Mouse (Mus musculus) midbrain, embryonic 14.5 days (tissue): ENCODE measurements around the gene Pcbp1. TPM values are rescaled to one million over a fixed set of nuclear protein-coding genes. Genes with fewer than 3 reads are reported as not detected.
A peak's percentile ranks its signal among the peaks of the same experiment; 100 is the strongest.
"Not testable (repeated sequence)": the region's sequence is repeated elsewhere in the genome, so short reads cannot be mapped to it uniquely, and the experiment has no call there.

ENCODE experiments used
- ATAC-seq: fragments of 200-750 bp; cut with Nextera tagmentation; 2 replicates; pipeline ENCODE4 v1.8.0; 2017; ENCODE audit warnings: moderate number of reproducible peaks, moderate library complexity; ENCODE audit not compliant: low FRiP score, low TSS enrichment
- DNase-seq: peaks from one replicate; pipeline ENCODE4 v3.0.0-alpha.2; 2015
- H3K27ac ChIP-seq: fragments of 300-500 bp; sonication (generic); replicated peaks from 2 replicates; pipeline ENCODE4 v1.5.1; 2014; ENCODE audit warnings: mild to moderate bottlenecking, low read depth, low read length, moderate library complexity
- H3K27me3 ChIP-seq: fragments of 300-500 bp; sonication (generic); 2 replicates; pipeline ENCODE4 v1.6.1; 2014; ENCODE audit warnings: low read length, control low read depth, mixed read lengths; ENCODE audit not compliant: control insufficient read depth, insufficient read depth
- H3K36me3 ChIP-seq: fragments of 300-500 bp; sonication (generic); 2 replicates; pipeline ENCODE4 v1.6.1; 2014; ENCODE audit warnings: low read length, control low read depth; ENCODE audit not compliant: control insufficient read depth, insufficient read depth
- H3K4me1 ChIP-seq: fragments of 300-500 bp; sonication (generic); 2 replicates; pipeline ENCODE4 v1.6.1; 2014; ENCODE audit warnings: mild to moderate bottlenecking, antibody characterized with exemption, low read length, control low read depth; ENCODE audit not compliant: control insufficient read depth, insufficient read depth
- H3K4me2 ChIP-seq: fragments of 300-500 bp; sonication (generic); 2 replicates; pipeline ENCODE4 v1.6.1; 2014; ENCODE audit warnings: mild to moderate bottlenecking, low read length, moderate library complexity
- H3K4me3 ChIP-seq: fragments of 300-500 bp; sonication (generic); replicated peaks from 2 replicates; pipeline ENCODE4 v1.5.1; 2014; ENCODE audit warnings: low read depth, low read length
- H3K9ac ChIP-seq: fragments of 300-500 bp; sonication (generic); replicated peaks from 2 replicates; pipeline ENCODE4 v1.6.1; 2014; ENCODE audit warnings: mild to moderate bottlenecking, low read length, moderate library complexity
- H3K9me3 ChIP-seq: fragments of 300-500 bp; sonication (generic); 2 replicates; pipeline ENCODE4 v1.6.1; 2016; ENCODE audit warnings: low read length, control low read depth, mixed read lengths; ENCODE audit not compliant: control insufficient read depth
- WGBS: fragments of 180-500 bp; shearing (Covaris S2); extraction: QIAGEN DNeasy Blood & Tissue Kit; methylation state at CpG from one replicate; pipeline ENCODE4 v1.1.7; 2014; 5-methylcytosine and 5-hydroxymethylcytosine counted together
- polyA plus RNA-seq: library from polyadenylated mRNA; unstranded; fragments of >200 nt; fragmentation: Nextera tagmentation; extraction: Ambion mirVana; gene quantifications from 2 replicates; pipeline ENCODE4 v1.2.1, GENCODE M21; 2014

The Pcbp1 gene
- 289 and 325 TPM in 2 replicates for polyA plus RNA-seq

DNA sequence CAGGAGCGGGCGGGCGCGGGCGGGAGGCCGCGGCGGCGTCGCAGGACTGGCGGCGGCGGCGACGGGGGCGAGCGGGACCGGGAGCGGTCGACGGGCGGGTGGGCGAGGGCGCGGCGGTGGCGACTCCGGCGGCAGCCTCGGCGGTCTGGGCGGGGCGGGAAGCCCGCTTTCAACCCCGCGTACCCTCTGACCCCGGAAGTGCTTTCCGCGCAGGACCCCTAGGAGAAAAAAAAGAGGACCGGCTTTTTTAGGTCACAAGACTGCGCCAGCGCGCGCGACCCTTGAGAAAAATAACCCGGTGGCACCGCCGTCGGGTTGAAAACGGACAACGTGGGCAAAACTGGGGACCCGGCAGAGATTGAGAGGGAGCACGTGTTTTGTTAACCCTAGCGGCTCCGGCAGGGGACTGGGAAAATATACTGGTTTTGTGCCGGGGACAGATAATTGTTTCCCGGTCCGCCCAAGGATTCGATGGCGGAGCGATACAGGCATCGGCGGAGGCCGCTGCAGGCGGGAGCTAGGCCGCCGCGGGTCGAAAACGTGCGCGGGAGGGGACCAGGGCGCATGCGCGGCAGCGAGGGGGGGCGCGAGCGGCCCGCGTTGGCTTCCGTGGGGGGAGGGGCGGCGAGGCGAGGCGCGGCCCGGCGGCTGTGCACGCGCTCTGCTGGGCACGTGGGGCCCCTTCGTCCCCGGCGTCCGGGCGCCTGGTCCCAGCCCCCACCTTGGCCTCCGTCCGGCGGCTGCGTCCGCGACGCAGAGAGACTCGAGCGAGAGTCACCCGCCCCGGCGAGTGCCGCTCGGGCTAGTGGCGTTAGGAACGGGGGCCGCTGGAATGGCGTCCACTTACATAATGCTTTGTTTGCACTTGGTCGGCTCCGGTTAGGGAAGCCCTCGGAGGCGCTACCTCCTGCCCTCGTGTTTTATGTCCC, at the start of gene Pcbp1:
Pcbp1 (minus strand) TSS at position 290 of the 929 bp plus-strand sequence.
- Histone ChIP-seq H3K4me2 (peak within 1 kb of the TSS; percentile 79), H3K4me3 (peak within 1 kb of the TSS; percentile 98), H3K4me1 (peaks cover 23% of the 10 kb centered on the region), H3K9me3 (no peaks in the 10 kb centered on the region), H3K36me3 (peaks cover 16% of the 10 kb centered on the region), H3K27me3 (no peaks in the 10 kb centered on the region), H3K9ac (peak within 1 kb of the TSS; percentile 100), H3K27ac (peak within 1 kb of the TSS; percentile 100)
- under 1% methylated on average over 108 of the region's 120 CpGs for WGBS
- ATAC-seq (peak; percentile 87), DNase-seq (peak; percentile 98)

DNA sequence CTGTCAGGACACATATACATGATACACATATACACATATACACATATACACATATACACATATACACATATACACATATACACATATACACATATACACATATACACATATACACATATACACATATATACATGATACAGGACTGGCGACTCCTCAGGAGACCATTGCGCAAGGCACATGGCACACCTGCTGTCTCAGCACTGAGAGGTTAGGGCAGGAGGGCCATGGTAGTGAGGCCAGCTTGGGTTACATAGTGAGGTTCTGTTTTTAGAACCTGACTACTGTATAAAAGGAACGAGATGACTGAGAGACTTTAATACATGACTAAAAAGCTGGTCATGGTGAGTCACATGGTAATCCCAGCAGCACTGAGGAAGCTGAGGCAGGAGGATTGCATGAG, 48.4 kb upstream of the Pcbp1 start:
- H3K4me2 ChIP-seq: no peak overlapping the region
- H3K4me3 ChIP-seq: no peak overlapping the region
- no peaks in the 10 kb centered on the region for H3K36me3 ChIP-seq
- no peaks in the 10 kb centered on the region for H3K27me3 ChIP-seq
- H3K27ac ChIP-seq: no peak overlapping the region
- no peaks in the 10 kb centered on the region for H3K4me1 ChIP-seq
- DNase-seq (no peak), ATAC-seq (no peak)
- no peaks in the 10 kb centered on the region for H3K9me3 ChIP-seq
- 93% methylated on average over 3 of the region's 3 CpGs for WGBS
- H3K9ac ChIP-seq: no peak overlapping the region

DNA sequence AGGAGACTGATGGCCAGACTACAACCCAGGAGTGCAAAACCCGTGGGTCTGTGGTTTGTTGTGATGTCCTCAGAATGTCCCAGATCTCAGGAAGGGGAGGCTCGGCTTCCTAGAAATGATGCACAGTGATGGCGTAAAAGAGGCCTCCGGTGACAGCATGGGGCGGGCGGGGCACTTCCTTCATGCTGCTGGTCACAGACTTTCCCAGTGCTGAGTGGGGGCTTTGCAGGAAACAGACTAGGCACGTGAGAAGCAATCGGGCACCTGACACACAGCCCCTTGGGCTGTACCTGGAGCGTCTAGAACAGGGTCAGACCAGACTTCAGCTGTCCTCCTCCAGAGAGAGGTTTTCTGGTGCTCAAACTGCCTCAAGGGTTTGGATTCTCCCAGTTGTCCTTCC, 44.7 kb upstream of the Pcbp1 start:
- DNase-seq: no peak
- H3K4me3 ChIP-seq: no peak overlapping the region
- H3K9me3 ChIP-seq: no peaks in the 10 kb centered on the region
- WGBS: 62% methylated on average over 9 of the region's 9 CpGs
- no peak overlapping the region for H3K27ac ChIP-seq
- no peak overlapping the region for H3K4me2 ChIP-seq
- H3K4me1 ChIP-seq: no peaks in the 10 kb centered on the region
- H3K36me3 ChIP-seq: peaks cover 13% of the 10 kb centered on the region
- ATAC-seq: no peak
- H3K27me3 ChIP-seq: no peaks in the 10 kb centered on the region
- no peak overlapping the region for H3K9ac ChIP-seq

DNA sequence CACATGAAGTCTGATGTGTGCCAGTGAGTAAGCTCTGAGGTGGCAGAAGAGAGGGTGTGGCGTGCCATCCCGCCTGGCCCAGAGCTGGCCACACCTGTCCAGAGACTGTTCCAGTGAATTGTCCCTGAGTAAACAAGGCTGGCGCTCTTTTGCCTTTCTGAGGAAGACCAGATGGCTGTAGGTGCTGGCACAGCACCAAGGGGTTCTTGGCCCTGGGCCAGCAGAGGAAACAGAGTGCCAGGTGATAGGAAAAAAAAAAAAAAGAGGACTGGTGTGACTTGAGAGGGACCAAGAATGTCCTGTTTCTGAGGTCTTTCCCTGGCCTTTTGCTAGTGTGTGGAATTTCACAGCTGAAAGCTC, 43.3 kb upstream of the Pcbp1 start:
- Histone ChIP-seq H3K9ac (no peak overlapping the region), H3K9me3 (no peaks in the 10 kb centered on the region), H3K4me2 (no peak overlapping the region), H3K4me3 (no peak overlapping the region), H3K4me1 (no peaks in the 10 kb centered on the region), H3K27me3 (no peaks in the 10 kb centered on the region), H3K36me3 (peaks cover 24% of the 10 kb centered on the region), H3K27ac (0 out of 2 replicates have a peak overlapping the region, but pooled peaks have one; percentile 37)
- WGBS: 75% methylated on average over 3 of the region's 3 CpGs
- DNase-seq: peak; percentile 44
- ATAC-seq: no peak

DNA sequence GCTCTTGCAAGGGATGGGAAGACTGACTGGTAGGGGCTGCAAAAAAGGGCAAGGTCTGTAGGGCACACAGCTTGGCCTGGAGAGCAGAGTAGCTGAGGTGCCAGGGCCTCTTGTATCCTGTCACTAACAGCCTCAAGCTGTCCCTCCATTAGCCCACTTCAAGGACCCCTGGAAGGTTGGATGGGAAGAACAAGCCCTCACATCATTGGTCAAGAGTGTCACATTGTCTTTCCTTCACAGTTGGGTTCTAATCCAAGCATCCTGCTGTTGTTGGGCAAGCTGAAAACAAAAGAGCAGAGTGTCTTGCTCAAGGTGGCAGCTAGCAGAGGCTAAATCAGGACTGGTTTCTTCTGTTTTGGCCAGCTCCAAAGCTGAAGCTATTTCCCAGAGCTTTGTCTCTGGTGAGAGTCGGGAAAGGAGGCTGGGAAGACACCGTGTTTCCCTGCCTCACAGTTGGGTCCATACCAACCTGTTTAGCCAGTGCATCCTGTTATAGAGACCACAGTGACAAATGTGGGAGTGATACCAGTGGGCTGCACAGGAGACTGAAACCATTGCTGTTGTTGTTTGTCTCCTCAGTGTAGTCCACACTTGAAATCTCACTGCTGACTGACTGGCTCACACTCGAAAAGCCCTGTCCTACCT, 42.8 kb upstream of the Pcbp1 start:
- Histone ChIP-seq H3K9me3 (no peaks in the 10 kb centered on the region), H3K27me3 (no peaks in the 10 kb centered on the region), H3K9ac (no peak overlapping the region), H3K4me3 (no peak overlapping the region), H3K4me2 (no peak overlapping the region), H3K4me1 (no peaks in the 10 kb centered on the region), H3K36me3 (peaks cover 28% of the 10 kb centered on the region), H3K27ac (peak overlapping the region; percentile 37; the same call in 1 of the 2 replicates)
- no peak for ATAC-seq
- WGBS: 30% methylated on average over 3 of the region's 3 CpGs
- no peak for DNase-seq

DNA sequence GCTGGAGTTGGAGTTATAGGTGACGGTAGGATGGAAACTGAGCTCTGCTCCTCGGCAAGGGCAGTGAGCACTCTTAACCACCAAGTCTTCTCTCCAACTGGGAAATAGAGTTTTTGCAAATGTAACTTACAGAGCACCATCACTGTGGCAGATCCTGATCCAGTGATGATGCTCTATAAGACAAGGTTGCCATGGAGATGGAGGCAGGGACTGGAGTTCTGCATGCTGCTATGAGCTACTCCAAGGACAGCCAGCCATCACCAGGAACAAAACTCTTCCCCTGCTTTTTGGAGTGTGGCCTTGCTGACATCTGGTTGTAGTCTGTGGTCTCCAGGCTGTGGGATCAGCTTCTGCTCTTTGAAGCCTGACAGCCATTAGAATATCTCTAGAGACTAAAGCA, 39.7 kb upstream of the Pcbp1 start:
- WGBS: 97% methylated on average over 2 of the region's 2 CpGs

DNA sequence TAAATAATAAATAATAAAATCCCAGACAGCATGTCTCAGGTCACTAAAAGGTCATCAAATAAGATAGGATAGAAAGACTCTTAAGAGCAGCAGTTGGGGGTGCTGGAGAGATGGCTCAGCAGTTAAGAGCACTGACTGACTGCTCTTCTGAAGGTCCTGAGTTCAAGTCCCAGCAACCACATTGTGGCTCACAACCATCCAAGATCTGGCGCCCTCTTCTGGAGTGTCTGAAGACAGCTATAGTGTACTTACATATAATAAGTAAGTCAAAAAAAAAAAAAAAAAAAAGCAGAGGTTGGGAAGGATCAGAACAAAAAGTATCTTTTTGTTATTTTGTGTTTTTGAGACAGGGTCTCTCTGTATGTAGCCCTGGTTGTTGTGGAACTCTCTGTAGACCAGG, 31.1 kb upstream of the Pcbp1 start:
- not testable (repeated sequence) for H3K4me2 ChIP-seq, H3K27ac ChIP-seq, H3K9me3 ChIP-seq, H3K27me3 ChIP-seq, ATAC-seq, H3K4me1 ChIP-seq, DNase-seq, H3K9ac ChIP-seq, H3K4me3 ChIP-seq
- peaks cover 46% of the 10 kb centered on the region for H3K36me3 ChIP-seq
- 81% methylated on average over 1 of the region's 1 CpGs for WGBS

More for the DNA sequence above, 39.7 kb upstream of the Pcbp1 start:
- Histone ChIP-seq H3K4me3 (no peak overlapping the region), H3K27ac (no peak overlapping the region), H3K36me3 (peaks cover 51% of the 10 kb centered on the region), H3K4me1 (no peaks in the 10 kb centered on the region), H3K9me3 (no peaks in the 10 kb centered on the region), H3K9ac (no peak overlapping the region), H3K27me3 (no peaks in the 10 kb centered on the region), H3K4me2 (no peak overlapping the region)
- DNase-seq: no peak
- ATAC-seq: no peak

DNA sequence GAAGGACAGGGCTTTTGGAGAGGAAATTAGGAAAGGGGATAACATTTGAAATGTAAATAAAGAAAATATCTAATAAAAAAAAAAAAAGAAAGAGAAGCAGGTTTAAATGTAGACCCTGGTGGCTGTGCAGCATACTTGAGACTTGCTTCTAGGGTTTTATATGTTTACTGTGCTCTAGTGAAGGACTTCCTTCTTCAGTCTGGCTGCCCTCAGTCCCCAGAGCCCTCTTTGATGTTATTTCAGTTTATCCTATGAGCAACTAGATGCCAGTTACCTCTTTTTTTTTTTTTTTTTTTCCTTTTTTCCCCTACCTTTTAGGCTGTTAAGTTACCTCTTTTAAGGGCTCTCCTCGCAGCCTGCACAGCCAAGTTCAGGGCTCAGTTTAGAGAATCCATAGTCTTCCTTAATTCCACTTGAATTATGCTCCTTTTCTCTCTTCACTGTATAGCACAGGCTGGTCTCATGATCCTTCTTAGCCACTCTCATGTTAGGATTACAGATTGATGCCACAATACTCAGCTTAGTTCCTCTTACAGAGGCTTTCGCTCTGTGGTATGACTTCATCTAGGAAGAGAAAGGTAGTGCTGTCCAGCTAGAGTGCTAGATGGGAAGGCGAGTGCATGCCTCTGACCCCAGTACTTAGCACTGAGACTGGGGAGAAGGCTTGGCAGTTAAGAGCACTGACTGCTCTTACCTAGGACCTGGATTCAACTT, 30.4 kb upstream of the Pcbp1 start:
- DNase-seq (no peak), ATAC-seq (no peak)
- Histone ChIP-seq H3K27ac (no peak overlapping the region), H3K4me1 (no peaks in the 10 kb centered on the region), H3K9me3 (no peaks in the 10 kb centered on the region), H3K9ac (no peak overlapping the region), H3K4me3 (no peak overlapping the region), H3K27me3 (no peaks in the 10 kb centered on the region), H3K4me2 (no peak overlapping the region), H3K36me3 (peaks cover 47% of the 10 kb centered on the region)
- WGBS: 97% methylated on average over 3 of the region's 3 CpGs
